Mouse (Mus musculus): ENCODE measurements around the gene Daam1. TPM values are rescaled to one million over a fixed set of nuclear protein-coding genes. Genes with fewer than 3 reads are reported as not detected.

Gene Daam1
- 10 to 100 TPM; 60.5 to 71.6 TPM for total RNA-seq (2021)

GRCm38 (mm10) chr12:71830607-71831257, at the start of gene Daam1:
TSS of gene Daam1 (plus strand) at chr12:71831078.
- DNase-seq (ENCODE audit: extremely low spot score in 1 of 2, low spot score in 1 of 2) = peak; percentile 81 to 89

- no peak for DNase-seq (ENCODE audit: extremely low spot score in 1 of 2, low spot score in 1 of 2)
Observed at GRCm38 (mm10) chr12:71781220-71781619, 49.7 kb upstream of the Daam1 start.

GRCm38 (mm10) chr12:71783970-71784369, 46.9 kb upstream of the Daam1 start:
- no peak for DNase-seq (ENCODE audit: extremely low spot score in 1 of 2, low spot score in 1 of 2)

GRCm38 (mm10) chr12:71784666-71785255, 46.1 kb upstream of the Daam1 start:
- DNase-seq (ENCODE audit: extremely low spot score in 1 of 2, low spot score in 1 of 2) = no peak

GRCm38 (mm10) chr12:71786521-71786920, 44.4 kb upstream of the Daam1 start:
- DNase-seq (ENCODE audit: extremely low spot score in 1 of 2, low spot score in 1 of 2) = no peak

GRCm38 (mm10) chr12:71788791-71789190, 42.1 kb upstream of the Daam1 start:
- DNase-seq (ENCODE audit: extremely low spot score in 1 of 2, low spot score in 1 of 2) = no peak

- no peak for DNase-seq (ENCODE audit: extremely low spot score in 1 of 2, low spot score in 1 of 2)
Observed at GRCm38 (mm10) chr12:71790581-71790980, 40.3 kb upstream of the Daam1 start.

- DNase-seq (ENCODE audit: extremely low spot score in 1 of 2, low spot score in 1 of 2) = no peak
Observed at GRCm38 (mm10) chr12:71793114-71793513, 37.8 kb upstream of the Daam1 start.

- DNase-seq (ENCODE audit: extremely low spot score in 1 of 2, low spot score in 1 of 2) = no peak
Observed at GRCm38 (mm10) chr12:71795626-71796025, 35.3 kb upstream of the Daam1 start.

- no peak for DNase-seq (ENCODE audit: extremely low spot score in 1 of 2, low spot score in 1 of 2)
Observed at GRCm38 (mm10) chr12:71796517-71796916, 34.4 kb upstream of the Daam1 start.

- no peak for DNase-seq (ENCODE audit: extremely low spot score in 1 of 2, low spot score in 1 of 2)
Observed at GRCm38 (mm10) chr12:71807306-71807705, 23.6 kb upstream of the Daam1 start.

GRCm38 (mm10) chr12:71808631-71809030, 22.2 kb upstream of the Daam1 start:
- DNase-seq (ENCODE audit: extremely low spot score in 1 of 2, low spot score in 1 of 2) = no peak

- DNase-seq (ENCODE audit: extremely low spot score in 1 of 2, low spot score in 1 of 2) = no peak
Observed at GRCm38 (mm10) chr12:71809550-71809949, 21.3 kb upstream of the Daam1 start.

GRCm38 (mm10) chr12:71812567-71812966, 18.3 kb upstream of the Daam1 start:
- DNase-seq (ENCODE audit: extremely low spot score in 1 of 2, low spot score in 1 of 2) = no peak

GRCm38 (mm10) chr12:71813251-71813650, 17.6 kb upstream of the Daam1 start:
- no peak for DNase-seq (ENCODE audit: extremely low spot score in 1 of 2, low spot score in 1 of 2)

GRCm38 (mm10) chr12:71813761-71814160, 17.1 kb upstream of the Daam1 start:
- DNase-seq (ENCODE audit: extremely low spot score in 1 of 2, low spot score in 1 of 2) = no peak

- no peak for DNase-seq (ENCODE audit: extremely low spot score in 1 of 2, low spot score in 1 of 2)
Observed at GRCm38 (mm10) chr12:71820094-71820493, 10.8 kb upstream of the Daam1 start.

- no peak for DNase-seq (ENCODE audit: extremely low spot score in 1 of 2, low spot score in 1 of 2)
Observed at GRCm38 (mm10) chr12:71821272-71821671, 9.6 kb upstream of the Daam1 start.

- DNase-seq (ENCODE audit: extremely low spot score in 1 of 2, low spot score in 1 of 2) = no peak
Observed at GRCm38 (mm10) chr12:71821743-71822142, 9.1 kb upstream of the Daam1 start.

GRCm38 (mm10) chr12:71824927-71825326, 6.0 kb upstream of the Daam1 start:
- no peak for DNase-seq (ENCODE audit: extremely low spot score in 1 of 2, low spot score in 1 of 2)

- DNase-seq (ENCODE audit: extremely low spot score in 1 of 2, low spot score in 1 of 2) = no peak
Observed at GRCm38 (mm10) chr12:71830139-71830538, 739 bp upstream of the Daam1 start.

All from layer of hippocampus, postnatal 25 days (tissue).